Mouse (Mus musculus) embryonic facial prominence, embryonic 10.5 days (tissue): Measurements from ENCODE around the gene Rpl9-ps1. TPM values are rescaled to one million over a fixed set of nuclear protein-coding genes. Genes with fewer than 3 reads are reported as not detected.

Source experiments
- DNase-seq: peaks from one replicate; pipeline ENCODE4 v3.0.0-alpha.2; 2017; ENCODE audit warnings: low spot score
- H3K27ac ChIP-seq: fragments of 300-500 bp; sonication (generic); replicated peaks from 2 replicates; pipeline ENCODE4 v1.5.1; 2016; ENCODE audit warnings: mild to moderate bottlenecking
- H3K27me3 ChIP-seq: fragments of 300-500 bp; sonication (generic); replicated peaks from 2 replicates; pipeline ENCODE4 v1.6.1; 2016; ENCODE audit warnings: low read depth, mild to moderate bottlenecking; ENCODE audit not compliant: poor library complexity, severe bottlenecking
- H3K36me3 ChIP-seq: fragments of 300-500 bp; sonication (generic); replicated peaks from 2 replicates; pipeline ENCODE4 v1.6.1; 2016; ENCODE audit warnings: mild to moderate bottlenecking, moderate library complexity
- H3K4me1 ChIP-seq: fragments of 300-500 bp; sonication (generic); 2 replicates; pipeline ENCODE4 v1.6.1; 2016
- H3K4me3 ChIP-seq: fragments of 300-500 bp; sonication (generic); 2 replicates; pipeline ENCODE4 v1.5.1; 2016; ENCODE audit warnings: mild to moderate bottlenecking, moderate library complexity
- H3K9me3 ChIP-seq: fragments of 300-500 bp; sonication (generic); 2 replicates; pipeline ENCODE4 v1.6.1; 2016; ENCODE audit warnings: mild to moderate bottlenecking
- WGBS: fragments of 180-500 bp; shearing (Covaris S2); methylation state at CpG from one replicate; pipeline ENCODE4 v1.1.7; 2016; 5-methylcytosine and 5-hydroxymethylcytosine counted together
- polyA plus RNA-seq: library from polyadenylated mRNA; unstranded; fragments of >200 nt; fragmentation: Nextera tagmentation; extraction: Ambion mirVana; gene quantifications from 2 replicates; pipeline ENCODE4 v1.2.1, GENCODE M21; 2016

Rpl9-ps1 gene
- polyA plus RNA-seq = not detected in 2 replicates

DNA sequence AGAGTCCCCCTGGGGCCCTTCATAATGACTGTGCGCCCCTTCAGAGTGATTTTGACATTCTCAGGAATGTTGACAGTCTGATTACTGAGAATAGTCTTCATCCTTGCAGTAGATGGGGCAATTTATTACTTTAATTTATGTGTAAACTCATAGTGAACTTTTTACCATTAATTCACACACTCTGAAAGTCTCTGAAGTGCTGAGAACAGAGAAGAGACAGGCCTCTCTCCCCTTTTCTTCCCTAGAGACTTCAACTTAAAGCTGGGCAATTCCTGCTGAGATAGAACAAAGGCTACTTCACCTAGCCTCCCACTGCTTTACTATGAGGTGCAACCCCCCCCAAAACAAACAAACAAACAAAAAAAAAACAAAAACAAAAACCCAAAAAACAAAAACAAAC is at the start of gene Rpl9-ps1:
Rpl9-ps1 (minus strand) TSS at position 101 of the 400 bp plus-strand sequence.
- no peak within 1 kb of the TSS for H3K4me3 ChIP-seq
- no peak within 1 kb of the TSS for H3K27ac ChIP-seq
- H3K27me3 ChIP-seq = no peaks in the 10 kb centered on the region
- no peaks in the 10 kb centered on the region for H3K36me3 ChIP-seq
- no peaks in the 10 kb centered on the region for H3K9me3 ChIP-seq
- WGBS = 76% methylated on average over 1 of the region's 1 CpGs
- no peaks in the 10 kb centered on the region for H3K4me1 ChIP-seq
- no peak for DNase-seq

- H3K27ac ChIP-seq = no peak overlapping the region
- H3K27me3 ChIP-seq = no peaks in the 10 kb centered on the region
- no peaks in the 10 kb centered on the region for H3K4me1 ChIP-seq
- no peak overlapping the region for H3K4me3 ChIP-seq
- H3K36me3 ChIP-seq = no peaks in the 10 kb centered on the region
- no peaks in the 10 kb centered on the region for H3K9me3 ChIP-seq
- WGBS = 63% methylated on average over 1 of the region's 1 CpGs
- DNase-seq = no peak
Measured at GRCm38 (mm10) chr11:83692008-83692407, 46.6 kb upstream of the Rpl9-ps1 start.

GRCm38 (mm10) chr11:83689918-83690317 is 44.5 kb upstream of the Rpl9-ps1 start:
- DNase-seq = no peak
- WGBS = 72% methylated on average over 1 of the region's 1 CpGs
- Histone ChIP-seq H3K36me3 (no peaks in the 10 kb centered on the region), H3K9me3 (no peaks in the 10 kb centered on the region), H3K4me1 (no peaks in the 10 kb centered on the region), H3K27me3 (no peaks in the 10 kb centered on the region), H3K27ac (no peak overlapping the region), H3K4me3 (no peak overlapping the region)

- Histone ChIP-seq H3K9me3 (no peaks in the 10 kb centered on the region), H3K4me1 (no peaks in the 10 kb centered on the region), H3K27me3 (no peaks in the 10 kb centered on the region), H3K36me3 (no peaks in the 10 kb centered on the region), H3K4me3 (no peak overlapping the region), H3K27ac (no peak overlapping the region)
- no peak for DNase-seq
- WGBS = 92% methylated on average over 1 of the region's 1 CpGs
Measured at GRCm38 (mm10) chr11:83675665-83676064, 30.2 kb upstream of the Rpl9-ps1 start.

GRCm38 (mm10) chr11:83671743-83672142 is 26.3 kb upstream of the Rpl9-ps1 start:
- no peak for DNase-seq
- H3K4me3 ChIP-seq = no peak overlapping the region
- H3K4me1 ChIP-seq = no peaks in the 10 kb centered on the region
- H3K27me3 ChIP-seq = no peaks in the 10 kb centered on the region
- H3K9me3 ChIP-seq = no peaks in the 10 kb centered on the region
- no peaks in the 10 kb centered on the region for H3K36me3 ChIP-seq
- no peak overlapping the region for H3K27ac ChIP-seq

DNA sequence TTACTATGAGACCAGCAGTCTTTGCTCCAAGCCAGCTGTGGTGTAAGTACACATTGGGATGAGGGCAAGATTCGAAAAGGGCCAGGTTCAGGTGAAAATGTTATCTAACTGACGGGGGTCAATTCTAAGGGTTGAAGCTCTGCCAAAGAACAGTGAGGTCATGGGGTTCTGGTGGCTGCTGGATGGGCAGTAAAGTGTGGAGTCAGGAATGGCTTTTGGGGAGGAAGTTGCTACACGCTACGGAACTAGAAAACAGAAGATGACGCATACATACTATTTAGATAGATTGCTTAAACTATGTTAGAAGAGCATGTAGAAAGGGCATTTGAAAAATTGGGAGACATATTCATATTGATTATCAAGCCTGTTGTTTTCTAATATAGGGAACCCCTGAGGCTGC is 18.1 kb upstream of the Rpl9-ps1 start:
- no peaks in the 10 kb centered on the region for H3K36me3 ChIP-seq
- H3K4me1 ChIP-seq = no peaks in the 10 kb centered on the region
- no peaks in the 10 kb centered on the region for H3K9me3 ChIP-seq
- H3K4me3 ChIP-seq = no peak overlapping the region
- no peaks in the 10 kb centered on the region for H3K27me3 ChIP-seq
- no peak for DNase-seq
- no peak overlapping the region for H3K27ac ChIP-seq
- WGBS = 88% methylated on average over 5 of the region's 5 CpGs

DNA sequence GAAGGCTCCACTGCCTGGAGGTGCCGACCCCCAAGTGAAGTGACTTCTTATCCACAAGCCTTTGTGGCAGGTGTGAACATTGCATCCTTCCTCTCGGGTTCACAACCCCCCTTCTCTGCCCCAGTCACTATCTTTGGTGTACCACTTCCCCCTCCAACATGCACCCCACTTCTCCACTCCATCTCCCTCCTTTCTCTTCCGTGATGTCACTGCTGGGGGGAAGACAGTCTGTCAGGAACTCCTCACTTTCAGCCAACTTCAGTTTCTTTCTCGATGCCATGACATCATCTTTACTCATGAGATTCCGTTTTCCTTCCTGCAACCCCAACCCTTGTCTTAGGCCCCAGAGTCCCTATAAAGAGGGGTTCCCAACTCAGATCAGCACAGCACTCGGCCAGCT is 16.8 kb upstream of the Rpl9-ps1 start, which contains the start of gene Ccl4:
Ccl4 (plus strand) TSS at position 381 of the 400 bp plus-strand sequence.
- H3K9me3 ChIP-seq = no peaks in the 10 kb centered on the region
- H3K27me3 ChIP-seq = no peaks in the 10 kb centered on the region
- 83% methylated on average over 6 of the region's 6 CpGs for WGBS
- H3K4me1 ChIP-seq = no peaks in the 10 kb centered on the region
- no peak for DNase-seq
- H3K4me3 ChIP-seq = no peak within 1 kb of the TSS
- no peaks in the 10 kb centered on the region for H3K36me3 ChIP-seq
- H3K27ac ChIP-seq = no peak within 1 kb of the TSS

DNA sequence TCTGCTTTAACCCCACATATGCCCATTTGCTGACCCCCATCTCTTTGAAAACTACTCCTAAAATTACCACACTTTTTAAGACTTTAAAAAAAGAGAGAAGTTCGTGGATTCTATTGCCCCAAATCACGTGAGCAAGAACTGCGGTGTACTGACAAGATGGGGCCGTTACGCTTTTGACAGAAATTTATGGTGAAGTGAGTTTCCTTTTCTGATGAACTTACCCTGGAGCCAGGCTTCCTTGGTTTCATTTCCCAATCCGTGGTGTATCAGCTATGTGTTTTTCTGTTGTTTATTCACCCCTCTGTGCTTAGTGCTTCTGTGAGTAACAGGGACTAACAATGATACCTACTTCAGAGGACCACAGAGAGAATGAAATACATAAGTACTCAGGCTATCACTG is 13.4 kb upstream of the Rpl9-ps1 start:
- 81% methylated on average over 6 of the region's 6 CpGs for WGBS
- no peak overlapping the region for H3K4me3 ChIP-seq
- no peak overlapping the region for H3K27ac ChIP-seq
- no peaks in the 10 kb centered on the region for H3K9me3 ChIP-seq
- H3K27me3 ChIP-seq = no peaks in the 10 kb centered on the region
- H3K4me1 ChIP-seq = no peaks in the 10 kb centered on the region
- H3K36me3 ChIP-seq = no peaks in the 10 kb centered on the region
- DNase-seq = no peak

GRCm38 (mm10) chr11:83657508-83657907 is 12.1 kb upstream of the Rpl9-ps1 start:
- H3K36me3 ChIP-seq = no peaks in the 10 kb centered on the region
- no peak for DNase-seq
- no peaks in the 10 kb centered on the region for H3K9me3 ChIP-seq
- H3K4me1 ChIP-seq = no peaks in the 10 kb centered on the region
- H3K27ac ChIP-seq = no peak overlapping the region
- 91% methylated on average over 3 of the region's 3 CpGs for WGBS
- H3K4me3 ChIP-seq = no peak overlapping the region
- no peaks in the 10 kb centered on the region for H3K27me3 ChIP-seq

DNA sequence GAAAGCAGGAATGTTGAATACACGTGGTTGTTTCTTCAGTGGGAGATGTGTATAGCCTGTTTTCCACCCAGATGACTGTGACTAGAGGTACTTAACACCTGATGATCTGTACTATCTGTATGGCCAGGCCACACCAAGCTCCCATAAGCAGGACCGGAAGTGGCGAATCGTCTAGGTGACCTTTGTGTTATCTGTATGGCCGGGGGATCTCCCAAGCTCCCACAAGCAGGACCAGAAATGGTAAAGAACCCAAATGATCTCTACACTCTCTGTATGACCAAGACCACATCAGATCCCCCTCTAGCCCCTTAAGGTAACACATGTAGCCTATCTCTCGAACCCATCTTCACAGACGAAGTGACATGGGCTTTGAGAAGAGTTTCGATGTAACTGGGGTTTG is 9.2 kb upstream of the Rpl9-ps1 start:
- Histone ChIP-seq H3K4me3 (no peak overlapping the region), H3K27me3 (no peaks in the 10 kb centered on the region), H3K4me1 (no peaks in the 10 kb centered on the region)

GRCm38 (mm10) chr11:83649305-83649841 is 4.0 kb upstream of the Rpl9-ps1 start, which contains the start of gene Ccl3:
Ccl3 (minus strand) TSS chr11:83649355.
- 82% methylated on average over 8 of the region's 8 CpGs for WGBS
- DNase-seq = no peak
- H3K27ac ChIP-seq = no peak within 1 kb of the TSS
- no peaks in the 10 kb centered on the region for H3K27me3 ChIP-seq
- H3K4me1 ChIP-seq = no peaks in the 10 kb centered on the region
- no peaks in the 10 kb centered on the region for H3K9me3 ChIP-seq
- no peak within 1 kb of the TSS for H3K4me3 ChIP-seq
- H3K36me3 ChIP-seq = no peaks in the 10 kb centered on the region

More for the DNA sequence above, 9.2 kb upstream of the Rpl9-ps1 start:
- 90% methylated on average over 8 of the region's 8 CpGs for WGBS
- H3K36me3 ChIP-seq = no peaks in the 10 kb centered on the region
- no peak for DNase-seq
- H3K27ac ChIP-seq = no peak overlapping the region
- no peaks in the 10 kb centered on the region for H3K9me3 ChIP-seq

DNA sequence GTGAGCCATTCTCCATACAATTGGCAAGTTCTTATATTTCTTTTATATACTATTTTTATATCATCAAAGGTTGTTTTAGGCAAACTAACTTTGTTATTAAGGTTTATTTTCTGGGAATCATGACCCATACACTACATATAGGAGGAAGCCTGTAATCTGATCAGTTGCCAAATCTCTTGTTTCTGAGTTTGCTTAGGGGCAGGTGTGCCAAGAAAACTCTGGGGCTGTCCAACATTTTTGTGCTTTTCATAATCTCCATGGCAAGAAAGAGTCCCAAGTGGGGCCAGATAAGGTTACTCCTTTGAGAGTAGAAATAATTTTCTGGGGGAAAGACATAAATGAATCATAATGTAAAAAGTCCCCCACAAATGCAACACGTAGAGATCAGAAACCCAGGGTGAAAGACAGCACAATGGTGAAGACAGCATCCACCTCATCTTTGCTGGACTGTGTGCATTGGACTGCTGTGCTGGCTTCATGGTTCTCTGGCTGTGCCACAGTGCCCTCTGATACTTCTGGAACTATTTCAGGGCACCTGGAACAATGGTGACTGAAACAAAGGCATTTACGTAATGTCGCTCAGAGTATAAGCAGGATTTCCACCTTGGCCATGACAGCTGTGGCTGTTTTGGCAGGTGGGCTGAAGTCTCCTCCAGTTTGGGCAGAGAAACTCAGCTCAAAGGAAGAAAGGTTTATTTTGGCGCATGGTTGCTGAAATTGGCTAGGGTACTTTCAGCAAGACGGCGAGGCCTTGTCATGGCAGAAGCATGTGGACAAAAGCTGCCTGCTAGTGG is 1.1 kb upstream of the Rpl9-ps1 start:
- no peak for DNase-seq
- H3K36me3 ChIP-seq = no peaks in the 10 kb centered on the region
- no peaks in the 10 kb centered on the region for H3K4me1 ChIP-seq
- H3K4me3 ChIP-seq = no peak overlapping the region
- no peak overlapping the region for H3K27ac ChIP-seq
- H3K9me3 ChIP-seq = no peaks in the 10 kb centered on the region
- 93% methylated on average over 6 of the region's 6 CpGs for WGBS
- no peaks in the 10 kb centered on the region for H3K27me3 ChIP-seq

- Histone ChIP-seq H3K9me3 (no peaks in the 10 kb centered on the region), H3K27ac (no peak overlapping the region), H3K36me3 (no peaks in the 10 kb centered on the region), H3K27me3 (no peaks in the 10 kb centered on the region), H3K4me1 (no peaks in the 10 kb centered on the region), H3K4me3 (no peak overlapping the region)
- no peak for DNase-seq
- WGBS = 91% methylated on average over 2 of the region's 2 CpGs
Measured at GRCm38 (mm10) chr11:83641216-83641615, 4.2 kb downstream of the Rpl9-ps1 start.
